Mouse (Mus musculus) mesoderm, embryonic 11.5 days (tissue): ENCODE results near the gene Wdr90.
A peak's percentile ranks its signal among the peaks of the same experiment; 100 is the strongest.

Experiments
- DNase-seq: peaks from one replicate; pipeline ENCODE4 v3.0.0-alpha.2; 2012; ENCODE audit warnings: low read depth, low spot score

Gene Wdr90

DNA sequence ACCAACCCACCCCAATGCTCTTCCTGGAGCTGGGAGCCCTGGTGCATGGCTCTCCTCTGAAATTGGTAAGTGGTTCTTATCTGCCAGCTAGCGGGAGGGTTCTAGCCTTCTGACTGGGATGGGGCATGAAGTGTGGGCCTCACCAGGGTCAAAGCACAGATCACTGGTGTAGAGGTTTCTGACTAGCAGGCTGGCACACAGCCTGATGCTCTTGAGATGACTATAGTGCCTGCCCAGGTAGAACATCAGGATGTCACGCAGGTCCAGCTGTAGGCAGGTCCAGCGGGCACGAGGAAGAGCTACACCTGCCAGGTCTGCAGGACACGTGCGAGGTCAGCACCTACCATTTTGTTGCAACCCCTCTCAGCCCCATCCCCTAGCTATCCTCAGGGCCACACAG lies 1.1 kb downstream of the Wdr90 start:
- DNase-seq: no peak

DNA sequence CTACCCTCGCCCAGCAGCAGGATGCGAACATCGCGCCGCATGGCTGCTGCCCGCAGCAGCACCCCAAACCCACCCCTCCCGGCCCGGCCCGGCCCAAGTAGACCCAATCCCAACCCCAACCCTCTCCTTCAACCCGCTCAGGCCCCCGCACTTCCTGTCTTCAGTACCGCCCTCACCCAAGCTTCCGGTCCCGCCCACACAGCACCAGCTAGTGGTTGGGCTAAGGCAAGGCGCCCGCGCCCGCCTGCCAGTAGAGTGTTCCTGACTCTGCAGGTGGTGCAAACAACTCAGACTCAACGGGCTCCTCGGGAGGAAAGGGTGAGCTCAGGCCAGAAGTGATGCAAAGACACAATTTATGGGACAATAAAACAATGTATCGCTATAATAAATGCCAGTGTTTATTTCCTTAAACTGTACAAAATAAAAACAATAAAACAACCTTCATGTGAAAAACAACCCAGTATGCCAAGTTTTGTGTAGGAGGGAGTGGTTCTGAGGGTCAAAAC lies 16.9 kb downstream of the Wdr90 start, which contains the start of gene Rhot2:
TSS of gene Rhot2 (minus strand) at position 456 of the 506 bp plus-strand sequence.
- DNase-seq: peak; percentile 92

DNA sequence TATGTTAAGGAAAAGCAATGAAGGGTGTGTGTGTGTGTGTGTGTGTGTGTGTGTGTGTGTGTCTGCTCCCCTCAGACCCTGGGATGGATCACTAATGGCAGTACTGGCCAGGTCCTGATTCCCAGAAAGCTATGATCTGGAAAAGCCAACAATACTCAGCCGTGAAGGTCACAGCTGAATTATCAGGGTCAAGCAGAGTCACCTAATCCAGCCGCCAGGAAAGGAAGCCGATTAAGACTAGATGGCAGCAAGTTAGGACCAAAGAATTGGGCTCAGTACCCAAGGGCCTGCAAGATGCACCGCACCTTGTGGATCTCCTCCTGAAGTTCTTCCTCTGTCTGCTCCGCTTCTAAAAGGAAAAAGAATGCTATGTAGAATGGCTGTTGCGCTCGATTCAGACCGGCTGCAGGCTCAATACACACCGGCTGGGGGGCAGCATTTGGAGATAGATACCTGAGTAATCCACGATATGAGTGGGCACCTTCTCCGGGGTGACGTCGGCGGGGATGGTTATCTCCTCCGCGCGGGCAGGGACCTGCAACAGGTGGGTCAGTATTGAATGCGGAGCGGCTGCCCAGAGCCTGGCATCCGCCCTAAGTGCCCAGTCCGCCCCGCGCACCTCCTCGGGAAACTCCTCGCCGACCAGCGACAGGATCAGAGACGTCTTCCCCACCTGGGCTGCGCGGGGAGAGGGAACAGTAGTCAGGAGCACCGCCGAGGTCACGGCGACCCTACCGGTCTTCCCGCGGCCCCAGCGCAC lies 17.5 kb downstream of the Wdr90 start:
- DNase-seq: no peak

DNA sequence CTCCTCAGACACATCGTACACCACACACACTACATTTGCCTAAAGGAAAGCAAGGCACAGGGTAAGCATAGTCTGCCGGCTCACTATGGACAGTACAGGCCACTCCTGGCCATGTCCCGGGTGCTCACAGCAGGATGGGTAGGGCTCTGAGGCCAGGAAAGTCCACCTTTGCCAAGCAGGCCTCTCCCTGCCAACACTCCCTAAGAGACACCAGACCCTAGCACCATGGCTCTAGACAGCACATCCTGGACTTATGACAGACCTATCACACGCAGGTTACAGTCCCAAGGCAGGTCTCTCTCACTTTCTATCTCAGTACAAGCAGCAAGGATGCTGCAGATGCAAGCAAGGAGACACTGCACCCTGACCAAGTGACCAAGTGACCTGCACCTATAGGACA lies 18.2 kb downstream of the Wdr90 start:
- no peak for DNase-seq

DNA sequence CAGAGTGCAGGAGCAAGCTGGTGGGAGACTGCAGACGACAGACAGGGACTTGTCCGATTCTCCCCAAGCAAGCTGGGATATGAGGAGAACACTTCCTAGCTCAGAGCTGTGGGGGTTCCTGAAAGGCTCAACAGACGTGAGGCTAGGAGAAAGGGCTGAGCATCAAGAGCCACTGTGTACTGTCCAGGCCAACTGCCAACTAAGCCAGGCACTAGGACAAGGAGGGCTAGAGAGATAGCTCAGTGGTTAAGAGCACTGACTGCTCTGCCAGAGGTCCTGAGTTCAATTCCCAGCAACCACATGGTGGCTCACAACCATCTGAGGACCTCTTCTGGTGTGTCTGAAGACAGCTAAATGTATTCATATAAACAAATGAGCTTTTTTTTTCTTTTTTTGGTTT lies 18.8 kb downstream of the Wdr90 start:
- no peak for DNase-seq

DNA sequence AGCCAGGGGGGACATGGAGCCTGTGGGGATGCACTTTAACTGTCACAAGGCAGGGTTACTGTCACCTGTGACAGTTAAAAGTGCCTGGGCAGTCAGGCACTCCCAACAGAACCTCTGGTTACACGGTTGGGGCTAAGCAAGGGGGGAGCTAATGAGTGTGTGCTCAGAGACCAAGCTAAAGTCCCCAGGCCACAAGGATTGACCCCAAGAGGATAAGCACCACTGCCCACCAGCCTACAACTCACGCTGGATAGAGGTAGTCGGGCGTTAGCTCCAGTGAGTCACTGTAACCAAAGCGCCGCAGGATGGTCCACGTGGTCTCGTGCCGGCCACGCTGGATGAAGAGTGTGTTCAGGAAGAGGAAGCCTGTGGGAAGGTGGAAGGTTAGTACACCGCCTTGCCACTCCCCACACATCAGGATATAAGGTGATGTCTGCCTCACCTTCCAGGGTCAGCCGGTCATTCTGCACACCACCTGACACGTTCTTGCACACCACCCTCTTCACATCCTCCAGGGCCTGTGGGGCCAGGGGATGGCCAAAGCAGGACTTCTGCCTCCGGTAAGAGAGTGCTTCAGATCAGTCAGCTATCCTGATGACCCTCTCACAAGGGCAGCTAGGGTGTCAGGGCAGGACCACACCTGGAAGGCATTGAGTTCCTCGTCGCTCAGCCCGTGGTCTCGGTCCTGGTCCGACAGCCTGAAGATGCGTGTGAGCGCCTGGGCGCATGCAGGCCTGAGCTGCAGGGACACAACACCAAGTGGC lies 20.0 kb downstream of the Wdr90 start, which contains the start of gene Gm20683:
TSS of gene Gm20683 (minus strand) at position 647 of the 764 bp plus-strand sequence.
- DNase-seq: no peak

DNA sequence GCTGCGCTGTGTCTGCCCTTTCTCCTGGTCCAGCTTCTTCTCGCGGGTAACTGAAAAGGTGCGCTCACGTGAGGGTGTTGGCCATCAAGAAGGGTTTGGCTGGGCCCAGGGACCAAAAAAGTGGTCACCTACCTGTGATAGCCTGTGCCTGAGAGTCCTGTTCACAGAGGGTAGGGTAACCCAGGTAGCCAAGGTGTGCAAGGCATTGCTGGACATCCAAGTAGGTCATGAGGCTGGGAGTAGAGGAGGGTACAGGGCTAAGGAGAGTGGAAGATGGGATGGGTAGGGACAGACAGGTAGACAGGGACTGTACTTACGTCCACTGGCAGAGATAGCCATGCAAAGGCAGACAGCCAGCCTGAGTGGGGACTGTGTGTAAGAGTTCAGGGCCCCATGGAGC lies 20.8 kb downstream of the Wdr90 start:
- no peak for DNase-seq

DNA sequence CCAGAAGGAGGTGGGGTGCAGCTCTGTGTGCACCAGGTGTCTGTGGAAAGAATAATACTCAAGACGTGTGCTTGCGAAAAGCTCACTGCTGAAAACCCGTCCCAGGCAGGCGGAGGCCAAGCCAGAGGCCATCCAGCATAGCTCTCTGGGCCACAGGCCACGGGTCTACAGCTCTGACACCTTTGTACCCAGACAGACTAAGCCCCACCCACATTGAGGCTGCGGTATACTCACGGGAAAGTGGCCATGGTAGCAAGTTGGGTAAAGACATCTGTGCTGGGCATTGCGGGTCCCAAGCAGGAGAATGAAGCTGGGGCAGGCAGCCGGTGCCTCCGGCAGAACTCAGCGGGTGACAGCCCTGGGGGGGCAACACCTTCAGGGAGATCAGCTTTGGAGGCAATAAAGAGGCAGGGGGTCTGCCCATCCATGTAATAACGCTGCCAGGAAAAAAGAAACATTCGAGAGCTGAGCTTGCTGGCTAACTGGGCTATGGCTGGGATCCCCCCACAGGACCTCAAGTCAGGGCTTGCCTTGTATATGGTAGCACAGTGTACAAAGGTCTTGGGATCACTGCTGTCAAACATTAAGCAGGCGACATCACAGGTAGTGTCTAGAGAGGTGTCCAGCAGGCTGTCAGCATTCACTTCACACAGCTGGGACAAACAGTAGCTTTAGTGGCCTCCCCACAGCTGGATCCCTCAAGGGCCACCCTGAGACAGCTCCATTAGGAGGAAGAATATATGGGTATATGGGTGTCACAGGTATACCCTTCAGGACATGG lies 21.7 kb downstream of the Wdr90 start:
- DNase-seq: no peak

DNA sequence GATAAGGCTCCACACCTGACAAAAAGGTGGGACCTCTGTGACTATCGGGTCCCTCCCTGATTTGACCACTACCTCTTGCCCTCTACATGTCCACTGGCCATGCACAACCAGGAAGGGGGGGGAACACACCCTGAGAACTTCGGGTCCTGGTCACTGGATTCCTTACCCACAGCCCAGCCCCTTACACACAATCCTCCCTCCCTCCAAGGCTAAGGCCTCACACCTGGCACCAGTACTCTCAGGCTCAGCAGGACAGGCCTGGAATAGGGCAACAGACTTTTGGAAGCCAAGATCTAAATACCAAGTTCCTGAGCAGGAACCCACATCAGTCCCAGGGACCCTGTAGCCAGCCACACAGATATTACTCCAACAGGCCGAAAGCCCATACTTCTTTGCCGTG lies 22.4 kb downstream of the Wdr90 start:
- DNase-seq: no peak

DNA sequence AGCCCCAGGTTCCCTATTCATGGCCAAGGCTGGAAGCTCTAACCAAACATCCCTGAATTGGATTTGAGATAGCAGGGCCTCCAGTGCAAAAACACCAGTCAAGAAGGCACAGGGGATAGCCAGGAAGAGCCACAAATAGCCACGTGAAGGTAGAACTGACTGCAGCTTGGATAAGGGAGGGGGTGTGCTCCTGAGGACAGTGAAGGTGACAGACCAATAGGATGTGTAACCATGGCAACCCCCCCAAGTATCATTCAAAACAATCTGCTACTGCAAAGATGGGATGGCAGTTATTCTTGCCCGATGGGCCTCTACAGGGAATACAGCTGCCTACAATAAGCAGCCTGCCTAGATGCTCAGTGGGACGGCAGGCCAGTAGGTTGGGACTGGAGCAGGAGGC lies 23.8 kb downstream of the Wdr90 start:
- DNase-seq: peak; percentile 56

DNA sequence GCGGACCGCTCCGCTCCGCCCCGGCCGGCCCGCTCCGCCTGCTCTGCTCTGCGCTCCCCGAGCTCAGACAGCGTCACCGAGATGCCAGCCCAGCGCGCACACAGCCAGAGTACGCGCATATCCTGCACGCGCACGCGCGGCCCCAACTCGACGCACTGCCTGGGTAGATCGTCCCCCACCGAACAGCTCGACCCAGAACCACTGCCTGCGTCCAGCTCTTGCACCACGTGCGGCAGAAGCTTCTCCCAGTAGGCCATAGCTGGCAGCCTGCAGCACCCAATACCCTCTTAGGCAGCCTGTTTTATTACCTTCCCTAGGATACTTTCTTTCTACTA lies 24.3 kb downstream of the Wdr90 start, which contains the start of gene Rhbdl1:
TSS of gene Rhbdl1 (minus strand) at position 220 of the 335 bp plus-strand sequence.
- peak; percentile 61 for DNase-seq

DNA sequence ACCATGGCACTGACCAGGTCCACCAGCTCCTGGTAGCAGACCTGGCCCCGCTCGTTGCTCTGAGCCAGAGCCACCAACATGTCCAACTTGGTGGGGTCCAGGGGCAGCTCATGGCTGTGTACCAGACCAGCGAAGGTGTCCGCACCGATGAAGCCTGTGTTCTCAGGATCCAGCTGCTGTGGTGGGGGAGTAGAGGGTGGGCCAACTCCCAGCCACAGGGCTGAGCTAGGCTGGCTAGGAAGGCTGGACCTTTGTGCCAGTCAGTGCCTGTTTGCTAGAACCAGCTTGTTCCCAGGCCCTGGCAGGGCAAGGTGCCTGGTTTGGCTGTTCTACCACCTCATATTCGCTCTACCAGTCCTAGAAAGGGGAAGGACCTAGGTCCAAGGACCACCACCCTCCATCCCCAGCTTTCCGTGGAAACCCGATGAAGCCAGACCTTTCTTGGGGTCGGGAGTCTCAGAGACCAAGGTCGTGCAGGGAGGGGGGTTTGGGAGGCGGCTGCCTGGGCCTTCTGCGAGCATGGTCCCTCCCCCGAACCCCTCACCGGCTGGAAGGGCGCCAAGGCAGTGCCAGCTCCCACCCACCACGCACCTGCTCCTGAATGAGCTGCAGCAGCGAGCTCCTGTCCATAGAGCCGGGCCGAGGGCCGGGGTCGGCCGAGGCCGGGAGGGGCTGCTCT lies 24.8 kb downstream of the Wdr90 start:
- no peak for DNase-seq

DNA sequence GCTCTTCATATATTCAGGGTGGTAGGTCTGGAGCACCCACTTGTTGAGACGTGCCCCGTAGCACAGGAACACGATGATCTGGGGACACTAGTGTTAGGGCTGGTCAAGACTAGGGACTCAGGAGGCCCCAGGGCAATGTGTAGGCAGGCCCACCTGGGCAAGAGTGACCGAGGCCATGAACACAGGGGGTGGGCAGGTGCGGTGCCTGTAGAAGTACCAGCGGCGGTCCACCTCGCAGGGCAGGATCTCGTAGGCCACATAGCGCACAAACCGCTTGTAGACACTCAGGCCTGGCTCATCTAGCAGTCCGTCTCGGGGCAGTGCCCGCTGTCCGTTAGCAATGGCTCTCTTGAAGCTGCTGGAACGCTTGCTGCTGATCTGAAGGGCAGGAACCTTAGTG lies 25.5 kb downstream of the Wdr90 start:
- DNase-seq: no peak

DNA sequence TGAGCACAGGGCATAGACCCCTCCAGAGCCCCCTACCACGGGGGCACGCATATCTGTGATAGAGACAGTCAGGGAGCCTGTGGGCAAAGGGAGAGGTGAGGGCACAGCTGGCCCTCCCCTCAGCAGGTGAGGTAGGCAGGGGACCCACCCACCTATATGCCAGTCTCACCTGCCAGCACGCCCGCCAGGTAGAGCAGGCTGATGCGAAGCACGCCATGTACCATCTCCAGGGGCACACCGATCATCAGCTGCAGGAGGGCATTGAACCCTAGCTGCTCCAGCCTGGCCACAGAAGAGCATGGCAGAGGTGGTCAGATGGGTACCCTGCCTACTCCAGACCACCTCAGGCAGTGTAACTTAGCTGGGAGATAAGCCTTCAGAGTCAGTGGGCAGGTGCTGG lies 26.0 kb downstream of the Wdr90 start:
- no peak for DNase-seq

DNA sequence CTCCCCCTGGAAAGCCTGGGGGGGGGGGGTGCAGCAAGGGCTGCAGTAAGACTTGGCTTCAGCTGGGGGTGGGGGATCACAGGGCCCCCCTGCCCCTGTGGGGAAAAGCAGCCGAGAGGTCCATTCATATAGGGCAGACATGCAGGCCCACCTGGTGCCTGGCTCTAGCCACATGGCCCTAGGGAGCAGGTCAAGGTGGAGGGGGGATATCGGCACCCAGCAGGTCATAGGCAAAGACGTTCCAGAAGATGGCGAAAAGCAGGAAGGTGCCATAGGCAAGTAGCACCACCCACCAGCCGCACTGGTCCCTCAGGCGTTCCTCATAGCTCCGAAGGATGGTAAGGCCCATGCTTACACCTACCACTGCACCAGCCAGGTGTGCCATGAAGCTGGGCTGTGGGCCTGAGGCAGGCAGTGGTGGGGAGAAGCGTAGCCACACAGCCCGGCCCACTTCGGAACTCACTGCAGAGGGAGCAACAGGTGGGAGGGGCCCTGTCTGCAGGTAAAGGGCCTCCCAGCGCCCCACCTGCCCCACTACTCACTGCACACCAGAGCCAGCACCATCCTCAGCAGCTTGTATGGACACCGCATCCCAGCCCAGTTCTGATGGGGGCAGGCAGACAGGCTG lies 26.6 kb downstream of the Wdr90 start:
- DNase-seq: no peak

DNA sequence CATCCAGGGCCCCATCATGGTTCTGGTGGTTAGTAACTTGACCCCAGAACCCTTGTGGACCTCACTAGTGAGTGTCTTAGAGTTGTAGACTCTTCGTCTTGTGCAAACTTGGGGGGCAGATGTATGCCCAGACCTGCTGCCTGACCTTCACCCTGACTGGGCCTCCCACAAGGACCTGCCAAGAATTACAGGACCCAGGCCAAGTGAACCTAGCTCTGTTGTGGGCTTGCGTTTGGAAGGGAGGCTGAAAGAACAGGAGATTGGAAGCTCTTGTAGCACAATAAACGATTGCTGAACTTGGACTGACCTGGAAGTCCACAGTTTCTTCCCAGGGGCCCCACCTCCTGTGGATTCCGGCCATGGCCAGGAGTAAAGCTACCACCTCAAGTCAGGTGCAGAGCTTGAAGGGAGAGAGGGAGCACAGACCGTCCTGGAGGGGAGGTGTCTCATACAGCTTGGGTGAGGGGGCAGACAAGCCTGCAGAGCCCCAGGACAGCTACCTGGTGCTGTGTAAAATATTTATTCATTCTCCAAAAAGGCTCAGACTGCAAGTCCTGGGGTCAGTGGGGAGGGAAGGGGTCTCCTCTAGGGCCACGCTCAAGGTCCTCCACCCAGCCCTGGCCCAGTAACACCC lies 27.2 kb downstream of the Wdr90 start:
- no peak for DNase-seq

DNA sequence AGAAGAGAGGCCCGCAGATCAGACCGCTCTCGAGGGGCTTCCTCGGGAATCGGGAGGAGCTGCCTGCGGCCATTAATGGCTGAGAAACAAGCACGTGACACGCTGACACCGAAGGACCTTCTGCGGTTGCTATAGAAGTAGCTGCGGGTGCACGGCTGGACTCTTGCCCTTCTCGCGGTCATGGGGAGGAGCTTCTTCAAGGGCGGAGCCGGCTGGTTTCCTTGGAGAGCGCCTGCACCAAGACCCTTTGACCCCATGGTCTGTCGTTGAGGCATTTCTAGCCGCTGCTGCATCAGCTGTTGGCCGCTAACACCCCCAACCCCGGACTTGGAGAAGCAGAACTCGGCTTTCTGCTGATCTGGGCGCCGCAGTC lies 28.0 kb downstream of the Wdr90 start, which contains the start of gene Stub1:
TSS of gene Stub1 (minus strand) at position 114 of the 373 bp plus-strand sequence.
- peak; percentile 94 for DNase-seq

DNA sequence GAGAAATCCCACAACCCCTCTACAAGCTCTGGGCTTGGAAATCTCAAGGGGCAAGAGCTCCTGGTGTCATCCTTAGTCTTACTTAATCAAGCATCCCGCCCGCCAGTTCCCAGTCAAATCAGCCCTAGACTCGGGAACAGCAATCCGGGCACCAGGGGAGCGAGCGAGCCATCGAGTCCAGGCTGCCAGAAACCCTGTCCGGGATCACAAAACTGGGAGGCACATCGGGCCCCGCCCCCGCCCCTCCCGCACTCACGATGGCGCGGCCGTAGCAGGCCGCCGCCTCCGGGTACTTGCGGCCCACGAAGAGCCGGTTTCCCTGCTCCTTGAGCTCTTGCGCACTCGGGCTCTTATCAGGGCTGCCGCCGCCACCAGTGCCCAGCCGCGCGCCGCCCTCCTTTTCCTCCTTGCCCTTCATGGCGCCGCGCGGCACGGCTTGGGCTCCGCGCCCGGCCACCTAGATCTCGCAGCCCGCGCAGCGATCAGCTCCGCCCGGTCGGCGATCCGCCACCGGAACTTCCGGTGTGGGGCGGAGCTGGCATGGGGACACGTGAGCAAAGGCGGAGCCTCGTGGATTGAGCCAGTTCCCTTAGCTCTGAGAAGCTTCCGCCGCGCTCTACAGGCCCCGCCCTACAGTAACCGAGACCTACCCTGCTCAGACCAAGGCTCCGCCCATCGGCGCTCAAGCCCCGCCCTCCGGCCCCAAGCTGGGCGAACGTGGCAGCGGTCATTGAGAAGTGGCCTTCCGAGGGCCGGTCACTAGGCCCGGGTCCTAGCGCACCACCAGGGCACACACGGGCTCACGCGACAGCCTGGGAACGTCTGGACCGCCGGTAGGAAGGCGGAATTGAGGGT lies 28.6 kb downstream of the Wdr90 start:
- peak; percentile 99 for DNase-seq

DNA sequence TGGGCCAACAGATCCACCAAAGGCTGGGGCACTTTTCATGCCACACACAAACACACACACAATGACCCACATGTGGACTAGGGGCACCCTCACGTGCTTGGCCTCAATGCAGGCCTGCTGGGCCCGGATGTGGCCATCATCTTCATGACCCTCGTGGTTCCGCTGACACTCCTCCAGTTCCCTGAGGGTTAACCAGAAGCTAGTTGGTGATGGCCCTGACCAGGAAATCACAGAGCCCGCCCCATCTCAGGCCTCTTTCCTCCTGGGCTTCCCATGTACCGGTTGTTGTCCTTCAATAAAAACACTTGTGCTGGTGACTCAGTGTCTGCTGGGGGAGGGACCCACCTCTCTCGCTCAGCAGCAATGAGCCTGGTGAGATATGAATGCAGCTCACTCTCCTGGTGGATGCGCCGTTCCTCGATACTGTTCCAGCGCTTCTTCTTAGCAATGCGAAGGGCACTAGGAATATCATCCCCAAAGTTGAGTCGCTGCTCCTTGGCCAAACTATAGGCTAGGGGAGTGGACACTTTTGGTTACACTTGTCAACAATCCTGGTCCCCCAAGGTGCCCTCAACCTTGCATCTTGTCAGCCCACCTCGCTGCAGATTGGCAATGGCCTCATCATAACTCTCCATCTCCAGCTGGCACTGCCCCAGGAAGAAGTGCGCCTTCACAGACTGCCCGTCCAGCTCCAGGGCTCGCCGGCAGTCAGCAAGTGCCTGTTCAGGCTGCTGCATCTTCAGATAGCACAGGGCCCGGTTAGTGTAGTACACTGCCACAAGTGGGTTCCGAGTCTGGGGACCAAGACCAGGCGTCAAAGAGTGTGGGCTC lies 29.6 kb downstream of the Wdr90 start:
- no peak for DNase-seq
